Mouse (Mus musculus) brain, embryonic 14.5 days (tissue): Measurements from ENCODE around the gene Adamtsl3. TPM values are rescaled to one million over a fixed set of nuclear protein-coding genes. Genes with fewer than 3 reads are reported as not detected.

Source experiments
- DNase-seq: peaks from one replicate; pipeline ENCODE4 v3.0.0-alpha.2; 2011; ENCODE audit warnings: low read depth
- CTCF ChIP-seq: fragments of 200-500 bp; IDR thresholded peaks from 2 replicates; pipeline ENCODE4 v1.5.1; 2012; ENCODE audit warnings: inconsistent platforms, mild to moderate bottlenecking, moderate library complexity, borderline replicate concordance; ENCODE audit not compliant: insufficient read depth, insufficient read length; ENCODE audit errors: extremely low read depth
- POLR2A ChIP-seq: fragments of 200-500 bp; IDR thresholded peaks from 2 replicates; pipeline ENCODE4 v1.6.1; 2012; ENCODE audit warnings: mild to moderate bottlenecking, inconsistent platforms, borderline replicate concordance; ENCODE audit not compliant: poor library complexity, insufficient read depth, insufficient read length, severe bottlenecking; ENCODE audit errors: extremely low read depth
- polyA plus RNA-seq: library from polyadenylated mRNA; depleted of rRNA; stranded (reverse); fragments of >200 nt; gene quantifications from 2 replicates; pipeline ENCODE4 v1.2.3, GENCODE M21; 2012; rRNA removed

The Adamtsl3 gene
- polyA plus RNA-seq, 1 experiment: 0.92 TPM

DNA sequence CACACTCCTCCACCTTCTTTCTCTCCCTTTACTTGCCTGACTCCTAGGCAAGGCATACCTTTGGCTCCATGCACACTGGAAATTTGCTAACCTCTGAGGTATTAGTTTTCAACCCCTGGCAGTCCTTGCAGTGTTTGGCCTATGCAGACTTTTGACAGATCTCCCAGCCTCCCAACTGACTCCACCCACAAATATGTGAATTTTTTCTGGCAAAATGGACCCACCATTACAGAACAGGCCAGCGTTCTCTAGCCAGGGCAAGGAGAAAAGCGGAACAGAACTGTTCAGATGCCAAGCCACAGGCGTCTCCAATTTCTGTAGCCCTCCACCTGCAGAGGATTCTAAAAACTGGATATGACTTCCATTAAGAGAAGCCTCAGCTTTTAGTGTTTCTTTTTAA lies 244.5 kb downstream of the Adamtsl3 start:
- TF ChIP-seq CTCF (no peak), POLR2A (no peak)
- DNase-seq: no peak

DNA sequence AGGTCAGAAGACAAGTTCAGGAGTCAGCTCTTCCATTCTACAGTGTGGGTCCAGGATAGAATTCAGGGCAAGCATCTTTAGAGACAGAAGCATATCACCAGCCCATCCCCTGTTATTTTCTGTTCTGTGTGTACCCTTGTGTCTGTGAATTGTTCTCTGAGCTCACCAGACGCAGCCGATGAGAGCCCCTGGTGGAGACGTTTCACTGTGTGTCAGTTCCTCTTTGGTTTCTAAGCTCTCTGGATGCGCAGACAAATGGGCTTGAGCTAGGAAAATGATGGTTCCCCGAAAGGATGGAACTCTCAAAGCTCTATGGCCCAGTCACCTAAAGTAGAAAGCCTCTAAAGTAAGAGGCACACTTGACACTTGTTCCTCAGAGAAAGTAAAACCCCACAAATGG lies 246.3 kb downstream of the Adamtsl3 start:
- TF ChIP-seq POLR2A: no peak
- TF ChIP-seq CTCF: no peak
- DNase-seq: no peak

DNA sequence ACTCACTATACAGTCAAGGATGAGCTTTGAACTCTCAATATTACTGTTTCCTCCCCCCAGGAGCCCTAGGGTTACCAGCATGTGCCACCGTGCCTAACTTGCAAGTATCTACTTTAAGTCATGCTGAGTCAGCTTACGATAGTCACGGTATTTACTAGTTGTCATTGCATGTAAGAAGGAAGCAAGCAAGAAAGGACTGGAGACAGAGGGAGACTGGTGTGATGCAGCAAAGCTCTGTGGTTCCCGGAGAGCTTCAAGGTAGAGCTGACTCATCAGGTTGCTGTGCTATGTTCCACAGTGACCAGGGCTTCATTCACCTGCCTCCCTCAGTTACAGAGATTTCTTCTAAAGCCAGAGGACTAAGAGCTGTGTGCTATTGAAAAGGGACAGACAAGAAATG lies 247.0 kb downstream of the Adamtsl3 start:
- no peak for DNase-seq
- TF ChIP-seq POLR2A: no peak
- no peak for TF ChIP-seq CTCF

DNA sequence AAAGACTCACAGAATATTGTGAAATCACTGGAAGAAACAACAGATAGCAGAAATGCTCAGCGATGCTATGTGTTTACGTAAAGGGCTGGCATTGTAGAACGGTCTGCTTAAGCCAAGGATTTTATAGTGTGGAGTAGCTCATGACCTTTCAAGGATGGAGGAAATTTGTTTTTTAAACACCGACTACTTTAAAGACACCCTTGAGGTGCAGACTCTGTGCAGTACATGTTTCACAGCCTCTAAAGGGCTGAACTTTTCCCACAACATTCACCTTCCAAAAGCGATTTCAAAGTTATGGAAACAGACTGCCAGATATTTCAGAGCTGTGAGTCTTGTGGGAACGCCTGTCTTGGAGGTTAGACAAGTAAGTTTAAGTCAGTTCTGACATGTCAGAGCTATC lies 255.4 kb downstream of the Adamtsl3 start:
- TF ChIP-seq POLR2A (no peak), CTCF (no peak)
- no peak for DNase-seq

DNA sequence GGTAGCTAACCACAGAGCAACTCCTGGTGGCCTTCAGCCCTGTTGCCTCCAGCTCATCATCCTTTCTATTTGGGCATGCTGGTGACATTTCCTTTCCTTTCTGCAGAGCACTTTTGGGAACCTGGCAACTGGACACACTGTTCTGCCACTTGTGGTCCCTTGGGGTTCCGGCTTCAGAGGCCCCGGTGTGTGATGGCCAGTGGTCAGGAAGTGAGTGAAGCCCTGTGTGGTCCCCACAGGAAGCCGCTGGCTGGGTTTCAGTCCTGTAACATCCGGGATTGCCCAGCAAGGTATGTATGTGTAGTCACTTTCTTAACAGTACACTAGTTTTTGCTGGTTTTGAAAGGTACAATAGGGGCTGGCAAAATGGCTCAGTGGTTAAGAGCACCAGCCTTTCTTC lies 266.5 kb downstream of the Adamtsl3 start:
- TF ChIP-seq POLR2A (no peak), CTCF (no peak)
- no peak for DNase-seq

DNA sequence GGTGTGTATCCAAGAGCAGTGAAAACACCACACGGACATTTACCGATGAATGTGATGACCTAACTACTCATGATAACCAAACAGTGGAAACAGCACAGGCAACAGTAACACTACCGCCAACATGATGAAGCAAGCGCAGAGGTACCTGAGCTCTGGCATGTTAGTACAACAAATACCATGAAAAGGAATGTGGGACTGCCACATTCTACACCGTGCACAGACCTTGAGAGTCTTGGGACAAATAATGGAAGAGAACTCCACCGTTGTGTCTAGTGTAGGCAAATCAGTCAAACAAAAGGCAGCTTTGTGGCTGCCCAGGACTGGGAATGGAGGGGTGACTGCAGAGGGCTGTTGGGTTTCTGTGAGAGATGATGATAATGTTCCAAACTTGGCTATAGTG lies 269.9 kb downstream of the Adamtsl3 start:
- no peak for TF ChIP-seq CTCF
- TF ChIP-seq POLR2A: no peak
- DNase-seq: no peak

DNA sequence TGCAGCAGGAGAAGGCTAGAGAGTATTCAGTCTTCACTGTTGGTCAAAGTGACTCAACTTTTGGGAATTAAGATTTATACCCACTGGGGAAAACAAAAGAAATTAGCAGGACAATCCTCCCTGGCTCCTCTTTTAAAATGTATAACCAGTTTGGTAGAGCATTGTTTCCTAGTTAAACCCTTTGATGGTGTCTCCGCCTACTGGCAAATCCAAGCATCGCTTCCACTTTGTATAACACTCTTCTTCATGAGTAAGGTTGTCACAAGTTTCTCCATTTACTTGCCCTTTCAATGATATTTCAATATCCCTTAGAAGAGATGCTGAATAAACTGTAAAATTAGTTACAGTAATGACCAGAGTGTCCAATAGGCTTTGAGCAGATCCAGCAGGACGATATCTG lies 274.1 kb downstream of the Adamtsl3 start:
- TF ChIP-seq POLR2A (no peak), CTCF (peak; percentile 19; the same call in 1 of the 2 replicates)

DNA sequence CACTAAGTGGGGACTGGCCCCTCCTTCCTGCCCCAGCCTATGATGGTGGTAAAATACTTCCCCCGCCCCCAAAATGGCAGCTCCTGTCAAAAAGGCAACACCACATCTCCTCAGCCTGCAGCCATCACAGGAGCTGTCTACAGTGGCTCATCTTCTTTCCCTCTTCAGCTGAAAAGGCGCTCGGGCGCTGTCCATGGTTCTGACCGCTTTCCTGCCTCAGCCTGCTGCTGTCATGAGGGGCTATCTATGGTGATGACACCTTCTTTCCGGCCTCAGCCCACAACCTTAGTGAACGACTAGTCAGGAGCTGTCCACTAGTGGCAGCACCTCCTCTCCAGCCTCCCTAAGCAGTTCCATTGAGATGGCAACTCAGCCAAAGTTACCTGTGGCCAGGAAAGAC lies 289.8 kb downstream of the Adamtsl3 start:
- TF ChIP-seq CTCF: no peak
- TF ChIP-seq POLR2A: no peak
- DNase-seq: no peak

More for the DNA sequence above, 274.1 kb downstream of the Adamtsl3 start:
- peak; percentile 7 for DNase-seq

DNA sequence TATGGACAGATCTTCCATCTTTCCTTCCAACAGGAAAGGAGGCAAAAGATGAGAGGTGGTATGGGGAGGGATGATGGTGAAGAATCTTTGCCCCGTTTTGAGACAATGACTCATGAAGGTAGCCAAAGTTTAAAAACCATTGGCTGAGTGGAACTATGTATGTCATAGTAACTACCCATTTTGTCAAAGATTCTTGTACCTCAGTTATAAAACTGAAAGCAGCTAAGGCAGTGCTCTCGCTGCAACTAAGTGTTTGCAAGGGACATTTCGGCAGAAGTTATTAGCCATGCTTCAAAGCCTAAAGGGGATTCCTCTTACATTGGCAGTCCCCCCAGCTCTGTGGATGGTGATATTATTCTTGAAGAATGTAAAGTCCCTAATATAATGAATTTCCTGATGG lies 311.7 kb downstream of the Adamtsl3 start:
- TF ChIP-seq CTCF (no peak), POLR2A (no peak)
- DNase-seq: no peak

DNA sequence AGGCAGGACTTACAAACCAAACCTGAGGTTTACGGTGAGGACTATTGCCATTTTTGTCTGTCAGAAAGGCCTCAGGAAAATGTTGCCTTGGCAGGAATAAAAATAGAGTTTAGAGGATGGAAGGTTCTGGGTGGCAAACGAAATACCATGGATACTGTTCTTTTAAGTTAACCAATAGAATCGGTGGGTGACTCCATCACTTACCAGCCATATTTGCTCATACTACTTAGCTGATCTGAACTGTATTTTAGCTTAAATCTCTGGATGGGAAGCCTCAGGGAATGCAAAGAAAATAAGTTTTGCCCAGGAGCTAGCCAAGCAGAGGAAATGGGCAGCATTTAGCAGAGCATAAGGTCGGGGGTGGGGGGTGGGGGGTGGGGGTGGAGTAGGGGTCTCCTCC lies 312.4 kb downstream of the Adamtsl3 start:
- no peak for DNase-seq
- TF ChIP-seq POLR2A: no peak

DNA sequence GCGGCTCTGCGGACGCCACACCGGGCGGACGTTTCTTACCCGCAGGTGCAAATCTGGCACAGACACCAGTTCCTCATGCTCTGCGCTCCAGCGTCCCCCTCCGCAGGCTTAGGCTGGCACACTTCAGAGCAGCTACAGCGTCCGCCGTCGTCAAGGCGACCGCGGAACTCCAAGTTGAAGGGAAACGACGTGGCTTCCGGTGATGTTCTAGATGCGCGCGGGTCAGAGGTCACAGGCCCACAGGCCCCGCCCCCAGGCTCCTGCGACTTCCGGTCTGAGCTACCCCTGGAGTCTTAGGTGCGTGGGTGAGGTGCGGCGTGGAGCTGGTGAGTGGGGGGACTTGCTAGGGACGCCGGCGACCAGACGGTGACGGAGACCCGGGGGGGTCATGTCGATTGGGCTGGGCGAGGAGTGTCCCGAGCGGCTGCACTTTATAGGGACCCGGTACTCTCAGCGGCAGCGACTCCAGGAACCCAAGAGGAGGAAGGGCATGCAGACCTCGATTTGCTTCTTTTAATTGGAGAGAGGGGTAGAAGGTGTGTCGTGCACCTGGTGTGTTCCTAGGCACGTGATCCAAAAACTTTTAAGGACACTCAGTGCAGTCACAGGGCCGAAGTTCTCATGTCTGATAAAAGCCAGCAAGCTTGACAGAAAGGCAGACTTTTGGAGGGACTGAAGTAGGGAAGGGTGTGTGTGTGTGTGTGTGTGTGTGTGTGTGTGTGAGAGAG lies 313.0 kb downstream of the Adamtsl3 start, which contains the start of the genes Saxo2 and Efl1:
Saxo2 (minus strand) TSS at position 176 of the 728 bp plus-strand sequence.
Efl1 (plus strand) TSS at position 262 of the 728 bp plus-strand sequence.
- peak; percentile 98 for DNase-seq

DNA sequence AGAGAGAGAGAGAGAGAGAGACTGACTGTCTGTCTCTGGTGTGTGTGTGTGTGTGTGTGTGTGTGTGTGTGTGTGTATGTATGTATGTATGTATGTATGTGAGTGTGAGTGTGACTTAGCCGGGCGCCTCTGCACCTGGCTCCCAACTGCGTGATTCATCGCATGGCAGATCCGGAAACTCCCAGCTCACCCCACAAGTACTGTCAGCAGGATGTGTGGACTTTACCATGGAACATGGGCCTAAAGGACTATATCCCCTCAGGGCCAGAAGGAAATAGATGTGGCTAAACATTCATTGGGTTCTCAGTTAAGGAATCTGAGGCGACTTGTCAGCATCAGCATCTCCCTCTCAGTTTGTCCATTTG lies 313.6 kb downstream of the Adamtsl3 start:
- DNase-seq: peak; percentile 5
- no peak for TF ChIP-seq POLR2A
- TF ChIP-seq CTCF: no peak

More for the DNA sequence above, 313.0 kb downstream of the Adamtsl3 start, which contains the start of the genes Saxo2 and Efl1:
- TF ChIP-seq POLR2A (peak; percentile 21; the same call in 1 of the 2 replicates), CTCF (no peak)

Other genes with a start within 250 kb of the Adamtsl3 start
- gene Sh3gl3, start 161.9 kb upstream of the Adamtsl3 start, polyA plus RNA-seq: 28.3 and 37.9 TPM in 2 replicates